Mouse (Mus musculus) olfactory bulb, adult 2 months (tissue): ENCODE measurements around the gene Lamtor2.

Experiments used
- CTCF ChIP-seq: fragments of 200-500 bp; IDR thresholded peaks from 2 replicates; pipeline ENCODE4 v1.5.1; 2012; ENCODE audit warnings: low read depth, mild to moderate bottlenecking, low read length, moderate library complexity; ENCODE audit not compliant: insufficient read depth
- POLR2A ChIP-seq: fragments of 200-500 bp; IDR thresholded peaks from 2 replicates; pipeline ENCODE4 v1.6.1; 2012; ENCODE audit warnings: mild to moderate bottlenecking, low read depth, low read length, moderate library complexity; ENCODE audit not compliant: insufficient read depth

- TF ChIP-seq CTCF (no peak), POLR2A (no peak)
Measured at GRCm38 (mm10) chr3:88511559-88511958, 41.3 kb downstream of the Lamtor2 start.
